Mouse (Mus musculus) forebrain, embryonic 15.5 days (tissue): ENCODE measurements around the gene Atxn2l. TPM values are rescaled to one million over a fixed set of nuclear protein-coding genes. Genes with fewer than 3 reads are reported as not detected.
A peak's percentile ranks its signal among the peaks of the same experiment; 100 is the strongest.

Experiments used
- ATAC-seq: fragments of 200-750 bp; cut with Nextera tagmentation; replicated peaks from 2 replicates; pipeline ENCODE4 v1.8.0; 2017; ENCODE audit warnings: mild to moderate bottlenecking, moderate TSS enrichment, moderate library complexity
- H3K27ac ChIP-seq: fragments of 300-500 bp; sonication (generic); replicated peaks from 2 replicates; pipeline ENCODE4 v1.5.1; 2015; ENCODE audit warnings: mild to moderate bottlenecking, inconsistent platforms
- H3K27me3 ChIP-seq: fragments of 300-500 bp; sonication (generic); 2 replicates; pipeline ENCODE4 v1.6.1; 2015; ENCODE audit warnings: inconsistent platforms
- H3K36me3 ChIP-seq: fragments of 300-500 bp; sonication (generic); 2 replicates; pipeline ENCODE4 v1.6.1; 2015; ENCODE audit warnings: mild to moderate bottlenecking, inconsistent platforms
- H3K4me1 ChIP-seq: fragments of 300-500 bp; sonication (generic); 2 replicates; pipeline ENCODE4 v1.6.1; 2015; ENCODE audit warnings: inconsistent platforms
- H3K4me2 ChIP-seq: fragments of 300-500 bp; sonication (generic); replicated peaks from 2 replicates; pipeline ENCODE4 v1.6.1; 2015; ENCODE audit warnings: mild to moderate bottlenecking, inconsistent platforms
- H3K4me3 ChIP-seq: fragments of 300-500 bp; sonication (generic); 2 replicates; pipeline ENCODE4 v1.5.1; 2015; ENCODE audit warnings: mild to moderate bottlenecking, inconsistent platforms
- H3K9ac ChIP-seq: fragments of 300-500 bp; sonication (generic); replicated peaks from 2 replicates; pipeline ENCODE4 v1.6.1; 2015; ENCODE audit warnings: mild to moderate bottlenecking, inconsistent platforms
- H3K9me3 ChIP-seq: fragments of 300-500 bp; sonication (generic); 2 replicates; pipeline ENCODE4 v1.6.1; 2016; ENCODE audit warnings: inconsistent platforms
- WGBS: fragments of 180-500 bp; shearing (Covaris S2); methylation state at CpG from one replicate; pipeline ENCODE4 v1.1.7; 2015; ENCODE audit warnings: mixed read lengths; 5-methylcytosine and 5-hydroxymethylcytosine counted together
- polyA plus RNA-seq: library from polyadenylated mRNA; unstranded; fragments of >200 nt; fragmentation: Nextera tagmentation; extraction: Ambion mirVana; gene quantifications from 2 replicates; pipeline ENCODE4 v1.2.1, GENCODE M21; 2015

Atxn2l gene
- polyA plus RNA-seq = 65.2 and 69.0 TPM in 2 replicates

DNA sequence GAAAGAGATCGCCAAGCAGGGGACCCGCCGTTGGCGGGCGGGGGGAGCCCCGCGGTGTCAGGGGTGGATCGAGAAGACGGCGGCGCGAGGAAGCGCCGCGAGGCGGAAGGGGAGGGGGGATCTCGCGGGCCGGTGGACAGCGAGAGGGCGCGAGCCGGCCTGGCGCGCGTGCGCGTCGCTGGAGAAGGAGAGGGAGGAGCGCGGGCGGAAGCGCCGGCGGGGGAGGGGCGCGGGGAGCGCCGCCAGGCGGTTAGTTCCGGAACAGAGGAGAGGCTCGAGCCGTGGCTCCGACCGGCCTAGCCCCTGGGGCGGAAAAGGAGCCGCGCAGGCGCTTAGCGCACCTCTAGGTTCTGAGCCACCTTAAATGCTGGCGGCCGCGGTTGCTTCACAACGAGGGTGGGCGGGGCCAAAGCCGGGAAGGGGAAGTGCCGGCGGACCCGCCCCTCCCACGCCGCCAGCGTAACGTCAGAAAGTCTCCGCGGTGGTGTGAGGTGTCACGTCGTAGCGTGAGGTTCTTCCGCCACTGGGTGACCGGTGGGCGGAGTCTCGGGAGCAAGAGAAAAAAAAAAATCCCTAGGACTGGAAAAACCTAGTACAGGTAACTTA lies at the start of gene Atxn2l:
Gene Atxn2l, minus strand, starts transcription at position 165 of the 606 bp plus-strand sequence.
- Histone ChIP-seq H3K9ac (peak within 1 kb of the TSS; percentile 98), H3K36me3 (peaks cover 28% of the 10 kb centered on the region), H3K9me3 (no peaks in the 10 kb centered on the region), H3K27me3 (no peaks in the 10 kb centered on the region), H3K4me1 (peaks cover 22% of the 10 kb centered on the region), H3K27ac (peak within 1 kb of the TSS; percentile 98), H3K4me3 (peak within 1 kb of the TSS; percentile 89), H3K4me2 (peak within 1 kb of the TSS; percentile 71)
- WGBS = 1% methylated on average over 61 of the region's 72 CpGs
- peak; percentile 86 for ATAC-seq

DNA sequence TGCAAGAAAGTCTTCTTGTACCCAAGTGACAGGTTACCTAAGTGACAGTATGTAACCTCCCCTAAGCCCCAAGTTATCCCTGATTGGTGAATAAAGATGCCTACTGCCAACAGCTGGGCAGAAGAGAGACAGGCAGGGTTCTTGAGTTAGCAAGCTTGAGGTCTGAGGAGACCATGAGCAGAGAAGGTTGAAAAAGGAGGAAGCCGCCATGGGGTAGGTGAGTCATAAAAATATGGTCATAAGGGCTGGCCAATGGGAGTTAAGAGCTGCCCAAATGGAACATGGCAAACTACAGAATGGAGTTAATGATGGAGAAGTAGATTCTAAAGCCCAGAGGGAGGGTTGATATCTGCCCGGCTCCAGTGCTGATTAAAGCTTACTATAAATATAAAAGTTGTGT lies 42.4 kb upstream of the Atxn2l start:
- H3K27ac ChIP-seq = no peak overlapping the region
- WGBS = 88% methylated on average over 2 of the region's 2 CpGs
- no peak overlapping the region for H3K4me3 ChIP-seq
- H3K9me3 ChIP-seq = no peaks in the 10 kb centered on the region
- H3K27me3 ChIP-seq = no peaks in the 10 kb centered on the region
- ATAC-seq = no peak
- peaks cover 58% of the 10 kb centered on the region for H3K36me3 ChIP-seq
- no peaks in the 10 kb centered on the region for H3K4me1 ChIP-seq
- no peak overlapping the region for H3K4me2 ChIP-seq
- no peak overlapping the region for H3K9ac ChIP-seq

DNA sequence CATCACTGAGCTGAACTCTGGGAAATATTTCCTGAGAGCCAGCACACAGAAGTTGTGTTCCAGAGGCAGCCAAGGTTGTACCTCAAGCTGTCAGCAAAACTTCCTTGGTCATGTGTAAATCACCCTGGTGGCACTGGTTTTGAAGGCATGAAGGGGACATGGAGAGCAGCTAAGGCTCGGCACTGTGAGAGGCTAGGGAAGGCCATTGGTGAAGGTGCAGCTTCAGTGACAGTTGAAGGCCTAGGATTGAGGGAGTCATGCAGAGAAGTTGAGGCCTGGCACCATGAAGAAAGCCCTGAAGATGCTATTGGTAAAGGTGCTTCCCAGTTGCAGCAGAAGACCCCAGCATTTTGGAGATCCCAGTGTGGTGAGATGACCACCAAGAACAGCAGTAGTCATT lies 38.4 kb upstream of the Atxn2l start:
- no peak overlapping the region for H3K9ac ChIP-seq
- peaks cover 6% of the 10 kb centered on the region for H3K27me3 ChIP-seq
- no peak overlapping the region for H3K4me2 ChIP-seq
- no peaks in the 10 kb centered on the region for H3K9me3 ChIP-seq
- no peak overlapping the region for H3K4me3 ChIP-seq
- no peaks in the 10 kb centered on the region for H3K4me1 ChIP-seq
- no peak overlapping the region for H3K27ac ChIP-seq
- ATAC-seq = no peak
- peaks cover 19% of the 10 kb centered on the region for H3K36me3 ChIP-seq
- 84% methylated on average over 1 of the region's 1 CpGs for WGBS

DNA sequence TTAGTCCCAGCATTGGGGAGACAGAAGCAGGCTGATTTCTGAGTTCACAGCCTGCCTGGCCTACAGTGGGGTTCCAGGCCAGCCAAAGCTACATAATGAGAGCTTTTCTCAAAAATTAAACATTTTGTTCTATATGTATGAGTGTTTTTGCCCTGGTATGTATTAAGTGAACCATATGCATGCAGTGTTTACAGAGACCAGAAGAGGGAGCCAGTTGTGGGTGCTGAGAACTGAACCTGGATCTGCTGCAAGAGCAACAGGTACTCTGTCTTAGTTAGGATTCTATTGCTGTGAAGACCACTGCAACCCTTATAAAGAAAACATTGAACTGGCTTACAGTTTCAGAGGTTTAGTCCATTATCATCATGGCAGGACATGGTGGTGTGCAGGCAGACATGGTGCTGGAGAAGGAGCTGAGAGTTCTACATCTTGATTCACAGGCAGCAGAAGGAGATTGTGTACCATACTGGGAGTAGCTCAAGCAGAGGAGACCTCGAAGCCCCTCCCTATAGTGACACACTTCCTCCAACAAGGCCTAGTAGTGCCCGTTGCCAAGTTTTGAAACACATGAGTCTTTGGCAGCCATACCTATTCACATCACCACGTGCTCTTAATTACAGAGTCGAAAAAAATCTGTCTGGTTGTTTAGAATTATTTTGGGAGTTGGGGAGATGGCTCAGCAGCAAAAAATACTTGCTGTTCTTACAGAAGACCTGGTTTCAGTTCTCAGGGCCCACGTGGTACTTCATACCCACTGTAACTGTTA lies 34.8 kb upstream of the Atxn2l start:
- no peak for ATAC-seq
- no peak overlapping the region for H3K4me2 ChIP-seq
- 63% methylated on average over 5 of the region's 5 CpGs for WGBS

DNA sequence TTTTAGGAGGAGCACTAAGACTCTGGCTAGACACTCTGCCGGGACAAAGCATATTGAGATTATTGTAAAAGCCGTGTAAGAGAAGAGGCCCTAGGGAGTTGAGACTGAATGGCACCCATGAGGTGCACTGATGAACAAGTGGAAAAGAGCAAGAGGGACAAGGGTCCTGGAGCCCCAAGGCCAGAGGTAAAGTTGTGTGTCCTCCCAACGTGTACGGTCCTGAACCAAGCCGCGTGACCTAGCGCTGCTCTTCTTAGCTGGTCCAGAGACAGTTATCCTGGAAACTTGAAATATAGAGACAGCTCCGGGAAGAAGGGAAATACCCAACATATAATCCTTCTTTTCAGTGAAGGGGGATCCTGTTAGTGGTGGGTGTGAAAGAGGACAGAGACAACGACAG lies 33.2 kb upstream of the Atxn2l start:
- no peak overlapping the region; the same call in 1 of the 2 replicates for H3K9ac ChIP-seq
- H3K4me3 ChIP-seq = peak overlapping the region; percentile 42
- H3K4me2 ChIP-seq = peak overlapping the region; percentile 82
- peaks cover 11% of the 10 kb centered on the region for H3K4me1 ChIP-seq
- no peaks in the 10 kb centered on the region for H3K9me3 ChIP-seq
- no peak for ATAC-seq
- 46% methylated on average over 9 of the region's 9 CpGs for whole genome bisulfite sequencing
- no peak overlapping the region for H3K27ac ChIP-seq
- peaks cover 8% of the 10 kb centered on the region for H3K27me3 ChIP-seq
- no peaks in the 10 kb centered on the region for H3K36me3 ChIP-seq

More for the DNA sequence above, 34.8 kb upstream of the Atxn2l start:
- Histone ChIP-seq H3K36me3 (no peaks in the 10 kb centered on the region), H3K4me1 (peaks cover 11% of the 10 kb centered on the region), H3K9ac (no peak overlapping the region), H3K9me3 (no peaks in the 10 kb centered on the region), H3K27me3 (peaks cover 8% of the 10 kb centered on the region), H3K4me3 (no peak overlapping the region), H3K27ac (no peak overlapping the region)

DNA sequence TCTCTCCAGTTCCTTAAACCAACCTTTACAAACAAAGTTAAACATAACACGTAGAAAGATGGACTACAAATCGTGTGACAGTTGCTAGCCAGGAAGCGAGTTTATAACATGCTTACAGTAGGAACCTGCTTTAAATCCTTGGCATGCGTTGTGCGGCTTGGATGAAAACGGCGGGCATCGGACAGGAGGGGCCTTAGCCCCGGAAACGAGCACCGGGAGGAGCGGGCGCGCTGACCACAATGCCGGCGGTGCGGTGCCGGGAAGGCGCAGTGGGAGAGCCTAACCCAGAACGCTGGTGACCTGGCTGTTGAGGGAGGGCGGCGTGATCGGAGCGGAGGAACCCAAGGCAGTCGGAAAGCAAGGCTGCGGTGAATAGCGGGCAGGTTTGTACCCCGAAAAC lies 32.5 kb upstream of the Atxn2l start:
- H3K9me3 ChIP-seq = no peaks in the 10 kb centered on the region
- ATAC-seq = no peak
- 2% methylated on average over 28 of the region's 28 CpGs for whole genome bisulfite sequencing

DNA sequence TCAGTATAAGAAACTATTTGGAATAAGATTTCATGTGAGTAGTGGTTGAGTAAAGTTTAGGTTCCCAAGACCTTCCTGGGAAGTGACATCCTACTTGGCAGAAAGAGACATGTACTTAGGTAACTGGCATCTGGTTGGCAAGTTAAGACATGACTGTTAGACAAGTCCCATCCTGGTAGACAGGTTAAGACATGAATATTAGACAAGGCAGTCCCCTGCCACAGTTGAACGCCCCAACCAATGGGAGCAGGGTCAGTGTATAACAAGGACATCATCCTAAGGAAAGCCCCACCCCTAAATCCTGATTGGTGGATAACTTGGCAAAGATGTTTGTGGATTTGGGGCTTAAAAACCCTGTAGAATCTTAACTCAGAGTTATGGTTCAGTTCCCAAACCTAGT lies 30.2 kb upstream of the Atxn2l start:
- Histone ChIP-seq H3K9me3 (no peaks in the 10 kb centered on the region), H3K4me2 (no peak overlapping the region), H3K9ac (no peak overlapping the region), H3K27ac (no peak overlapping the region), H3K27me3 (peaks cover 8% of the 10 kb centered on the region), H3K36me3 (no peaks in the 10 kb centered on the region), H3K4me1 (peaks cover 11% of the 10 kb centered on the region), H3K4me3 (no peak overlapping the region)
- ATAC-seq = no peak
- WGBS = 82% methylated on average over 1 of the region's 1 CpGs

More for the DNA sequence above, 32.5 kb upstream of the Atxn2l start:
- H3K4me1 ChIP-seq = peaks cover 11% of the 10 kb centered on the region
- peak overlapping the region; percentile 42 for H3K4me3 ChIP-seq
- peak overlapping the region; percentile 59 for H3K9ac ChIP-seq
- H3K27me3 ChIP-seq = peaks cover 8% of the 10 kb centered on the region
- peak overlapping the region; percentile 82 for H3K4me2 ChIP-seq
- H3K27ac ChIP-seq = no peak overlapping the region
- H3K36me3 ChIP-seq = no peaks in the 10 kb centered on the region

DNA sequence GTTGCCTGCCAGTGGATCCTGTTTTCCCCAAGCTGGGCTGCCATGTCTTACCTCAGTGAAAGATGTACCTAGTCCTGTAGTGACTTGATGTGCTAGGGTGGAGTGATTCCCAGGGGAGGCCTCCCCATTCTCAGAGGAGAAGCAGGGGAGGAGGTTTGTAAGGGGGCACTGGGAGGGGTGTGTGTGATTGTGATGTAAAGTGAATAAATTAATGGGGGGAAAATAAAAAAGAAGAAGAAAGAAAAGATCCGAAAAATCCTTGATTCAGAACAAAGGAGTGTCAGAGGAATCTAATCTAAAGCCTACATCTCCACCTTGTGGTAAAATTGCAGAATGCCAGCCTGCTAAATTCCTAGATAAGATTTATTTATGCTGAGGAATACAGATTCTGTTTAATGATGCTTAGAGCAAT lies 24.9 kb upstream of the Atxn2l start:
- peak overlapping the region; percentile 43 for H3K9ac ChIP-seq
- peak overlapping the region; percentile 24; the same call in 1 of the 2 replicates for H3K4me2 ChIP-seq
- WGBS = 0% methylated on average over 1 of the region's 1 CpGs

DNA sequence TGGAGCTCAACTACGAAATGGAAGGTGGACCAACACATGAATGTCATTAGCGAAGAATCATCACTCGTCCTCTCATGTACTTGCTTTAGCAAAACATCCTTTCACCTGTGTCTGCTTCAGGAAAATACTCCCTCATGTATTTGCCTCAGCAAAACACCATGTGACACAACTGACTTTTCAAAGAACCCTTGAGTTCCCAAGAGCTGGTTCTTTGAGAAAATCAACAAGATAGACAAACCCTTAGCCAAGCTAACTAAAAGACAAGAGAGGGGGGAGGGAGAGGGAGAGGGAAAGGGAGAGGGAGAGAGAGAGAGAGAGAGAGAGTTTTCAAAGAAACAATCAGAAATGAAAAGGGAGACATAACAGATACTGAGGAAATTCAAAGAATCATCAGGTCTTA lies 20.1 kb upstream of the Atxn2l start:
- peaks cover 5% of the 10 kb centered on the region for H3K4me1 ChIP-seq
- H3K4me3 ChIP-seq = no peak overlapping the region
- H3K27me3 ChIP-seq = no peaks in the 10 kb centered on the region
- H3K27ac ChIP-seq = no peak overlapping the region
- no peaks in the 10 kb centered on the region for H3K36me3 ChIP-seq
- no peak overlapping the region for H3K4me2 ChIP-seq
- 81% methylated on average over 3 of the region's 3 CpGs for WGBS
- H3K9me3 ChIP-seq = no peaks in the 10 kb centered on the region
- H3K9ac ChIP-seq = no peak overlapping the region
- ATAC-seq = no peak

More for the DNA sequence above, 24.9 kb upstream of the Atxn2l start:
- peaks cover 5% of the 10 kb centered on the region for H3K4me1 ChIP-seq
- H3K27ac ChIP-seq = peak overlapping the region; percentile 86
- H3K9me3 ChIP-seq = no peaks in the 10 kb centered on the region
- H3K36me3 ChIP-seq = no peaks in the 10 kb centered on the region
- peak; percentile 69 for ATAC-seq
- H3K27me3 ChIP-seq = no peaks in the 10 kb centered on the region
- no peak overlapping the region for H3K4me3 ChIP-seq

DNA sequence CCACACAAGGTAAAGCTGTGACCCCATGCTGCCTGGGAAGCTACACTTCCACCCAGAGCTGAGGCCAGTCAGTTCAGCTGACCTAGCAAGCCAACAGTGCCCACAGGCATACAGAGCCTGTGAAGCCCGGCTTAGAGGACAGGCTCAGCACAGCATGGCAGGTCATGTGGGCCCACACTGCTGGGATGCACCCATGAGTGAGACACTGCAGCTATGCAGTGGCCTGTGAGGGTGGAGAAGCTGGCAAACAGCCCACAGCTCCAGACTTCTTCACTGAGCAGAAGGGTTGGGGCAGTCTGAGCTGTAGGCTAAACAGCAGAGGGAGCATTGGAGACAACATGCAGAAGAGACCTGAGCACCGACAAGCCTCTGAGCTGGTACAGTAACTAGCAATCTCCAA lies 16.3 kb upstream of the Atxn2l start:
- Histone ChIP-seq H3K4me1 (no peaks in the 10 kb centered on the region), H3K9me3 (no peaks in the 10 kb centered on the region), H3K4me2 (no peak overlapping the region), H3K4me3 (no peak overlapping the region), H3K36me3 (no peaks in the 10 kb centered on the region), H3K27ac (no peak overlapping the region), H3K9ac (no peak overlapping the region), H3K27me3 (no peaks in the 10 kb centered on the region)
- WGBS = 72% methylated on average over 2 of the region's 2 CpGs
- no peak for ATAC-seq

DNA sequence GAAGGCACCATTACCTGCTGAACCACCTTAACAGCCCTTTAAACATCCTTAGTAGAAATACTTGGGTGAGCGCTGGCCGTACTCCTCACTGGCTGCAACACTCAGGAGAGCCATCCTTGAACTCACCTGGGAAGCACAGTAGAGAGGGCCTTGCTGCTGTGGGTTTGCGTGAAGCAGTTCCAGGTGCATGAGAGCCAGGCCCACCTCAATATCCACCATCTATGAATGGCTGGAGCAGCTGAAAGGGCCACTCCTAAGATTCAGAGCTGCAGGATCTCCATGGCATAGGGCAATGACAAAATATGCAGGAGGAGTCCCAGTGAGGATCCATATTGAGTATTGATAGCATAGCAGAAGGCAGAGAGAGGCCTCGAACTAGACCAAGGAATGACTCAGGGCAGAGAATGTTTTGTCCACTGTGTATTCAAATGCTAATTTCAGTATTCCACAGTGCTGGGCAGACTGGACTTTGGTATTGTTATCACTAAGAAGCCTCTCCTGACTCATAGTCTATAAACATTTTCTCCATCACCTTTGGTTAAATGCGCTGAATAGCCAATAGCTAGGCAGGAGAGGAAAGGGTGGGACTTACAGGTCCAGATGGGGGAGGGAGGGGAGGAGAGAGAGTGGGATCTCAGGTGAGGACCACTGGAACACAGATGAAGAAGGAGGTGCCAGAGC lies 15.2 kb upstream of the Atxn2l start:
- H3K4me1 ChIP-seq = no peaks in the 10 kb centered on the region
- no peaks in the 10 kb centered on the region for H3K9me3 ChIP-seq
- no peak for ATAC-seq
- H3K4me3 ChIP-seq = no peak overlapping the region
- 83% methylated on average over 5 of the region's 5 CpGs for WGBS
- no peak overlapping the region for H3K4me2 ChIP-seq
- no peak overlapping the region for H3K27ac ChIP-seq
- no peak overlapping the region for H3K9ac ChIP-seq
- H3K36me3 ChIP-seq = no peaks in the 10 kb centered on the region
- H3K27me3 ChIP-seq = no peaks in the 10 kb centered on the region

DNA sequence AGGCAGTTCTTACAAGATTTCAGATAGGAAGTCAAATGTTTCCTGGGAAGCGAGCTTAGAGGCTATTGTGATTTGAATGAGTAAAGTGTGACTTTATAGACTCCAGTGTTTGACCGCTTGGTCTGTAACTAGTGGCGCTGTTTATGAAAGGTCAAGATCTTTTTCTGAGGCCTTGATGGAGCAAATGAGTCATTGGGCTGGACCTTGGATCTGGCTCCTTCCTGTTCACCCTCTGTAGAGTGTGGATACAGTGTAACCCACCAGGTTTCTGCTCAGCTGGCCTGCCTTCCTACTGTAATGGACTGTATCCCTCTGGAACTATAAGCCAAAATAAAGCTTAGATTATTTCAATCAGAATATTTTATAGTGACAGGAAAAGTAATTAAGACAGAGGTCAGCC lies 8.1 kb upstream of the Atxn2l start:
- Histone ChIP-seq H3K4me3 (no peak overlapping the region), H3K9me3 (no peaks in the 10 kb centered on the region), H3K4me2 (no peak overlapping the region), H3K4me1 (no peaks in the 10 kb centered on the region), H3K27ac (no peak overlapping the region), H3K36me3 (no peaks in the 10 kb centered on the region), H3K9ac (no peak overlapping the region), H3K27me3 (no peaks in the 10 kb centered on the region)
- no peak for ATAC-seq
- 91% methylated on average over 3 of the region's 3 CpGs for WGBS
